Mouse (Mus musculus): ENCODE measurements around the gene Dock4. TPM values are rescaled to one million over a fixed set of nuclear protein-coding genes. Genes with fewer than 3 reads are reported as not detected.
"Not testable (repeated sequence)": the region's sequence is repeated elsewhere in the genome, so short reads cannot be mapped to it uniquely, and the experiment has no call there.

The Dock4 gene
- polyA plus RNA-seq, 1 experiment: 12.7 TPM

- H3K27me3 ChIP-seq (ENCODE audit: control insufficient read depth, insufficient read depth, low read length, poor library complexity, severe bottlenecking): no peaks in the 10 kb centered on the region
- no peak overlapping the region for H3K27ac ChIP-seq (ENCODE audit: insufficient read depth, low read length)
- no peak overlapping the region for H3K9ac ChIP-seq (ENCODE audit: low read depth, poor library complexity, severe bottlenecking)
- no peak for TF ChIP-seq POLR2A (IDR thresholded peaks at IDR 0.05; ENCODE audit: insufficient read depth, low read length)
- TF ChIP-seq CTCF (IDR thresholded peaks at IDR 0.05; ENCODE audit: low read depth, low read length): no peak
- TF ChIP-seq EP300 (IDR thresholded peaks at IDR 0.05; ENCODE audit: insufficient read depth, low read depth, low read length): no peak
- no peak overlapping the region for H3K4me3 ChIP-seq (ENCODE audit: low read depth, low read length)
- no peaks in the 10 kb centered on the region for H3K36me3 ChIP-seq (ENCODE audit: control insufficient read depth, insufficient read depth, low read length, poor library complexity, severe bottlenecking)
- H3K9me3 ChIP-seq (replicated peaks; ENCODE audit: control insufficient read depth, insufficient read depth, low read length, poor library complexity, severe bottlenecking): no peaks in the 10 kb centered on the region
- H3K4me1 ChIP-seq (ENCODE audit: control insufficient read depth, insufficient read depth, low read length): no peaks in the 10 kb centered on the region
Measured at GRCm38 (mm10) chr12:40842991-40843390, 397.2 kb downstream of the Dock4 start.

GRCm38 (mm10) chr12:40843474-40844080, 397.8 kb downstream of the Dock4 start:
- Histone ChIP-seq H3K27ac (ENCODE audit: insufficient read depth, low read length) (no peak overlapping the region), H3K9ac (ENCODE audit: low read depth, poor library complexity, severe bottlenecking) (no peak overlapping the region), H3K4me3 (ENCODE audit: low read depth, low read length) (no peak overlapping the region), H3K36me3 (ENCODE audit: control insufficient read depth, insufficient read depth, low read length, poor library complexity, severe bottlenecking) (no peaks in the 10 kb centered on the region), H3K27me3 (ENCODE audit: control insufficient read depth, insufficient read depth, low read length, poor library complexity, severe bottlenecking) (no peaks in the 10 kb centered on the region), H3K4me1 (ENCODE audit: control insufficient read depth, insufficient read depth, low read length) (no peaks in the 10 kb centered on the region), H3K9me3 (replicated peaks; ENCODE audit: control insufficient read depth, insufficient read depth, low read length, poor library complexity, severe bottlenecking) (no peaks in the 10 kb centered on the region)
- TF ChIP-seq CTCF (IDR thresholded peaks at IDR 0.05; ENCODE audit: low read depth, low read length) (no peak), POLR2A (IDR thresholded peaks at IDR 0.05; ENCODE audit: insufficient read depth, low read length) (no peak), EP300 (IDR thresholded peaks at IDR 0.05; ENCODE audit: insufficient read depth, low read depth, low read length) (no peak)

- TF ChIP-seq POLR2A (IDR thresholded peaks at IDR 0.05; ENCODE audit: insufficient read depth, low read length): no peak
- no peak for TF ChIP-seq EP300 (IDR thresholded peaks at IDR 0.05; ENCODE audit: insufficient read depth, low read depth, low read length)
- no peak for TF ChIP-seq CTCF (IDR thresholded peaks at IDR 0.05; ENCODE audit: low read depth, low read length)
- Histone ChIP-seq H3K27me3 (ENCODE audit: control insufficient read depth, insufficient read depth, low read length, poor library complexity, severe bottlenecking) (no peaks in the 10 kb centered on the region), H3K4me3 (ENCODE audit: low read depth, low read length) (peak overlapping the region; percentile 5; the same call in 1 of the 2 replicates), H3K27ac (ENCODE audit: insufficient read depth, low read length) (no peak overlapping the region), H3K9me3 (replicated peaks; ENCODE audit: control insufficient read depth, insufficient read depth, low read length, poor library complexity, severe bottlenecking) (no peaks in the 10 kb centered on the region), H3K36me3 (ENCODE audit: control insufficient read depth, insufficient read depth, low read length, poor library complexity, severe bottlenecking) (no peaks in the 10 kb centered on the region), H3K9ac (ENCODE audit: low read depth, poor library complexity, severe bottlenecking) (no peak overlapping the region), H3K4me1 (ENCODE audit: control insufficient read depth, insufficient read depth, low read length) (no peaks in the 10 kb centered on the region)
Measured at GRCm38 (mm10) chr12:40844324-40844723, 398.6 kb downstream of the Dock4 start.

- Histone ChIP-seq H3K9me3 (replicated peaks; ENCODE audit: control insufficient read depth, insufficient read depth, low read length, poor library complexity, severe bottlenecking) (peaks cover 5% of the 10 kb centered on the region; the same call in 1 of the 2 replicates), H3K27me3 (ENCODE audit: control insufficient read depth, insufficient read depth, low read length, poor library complexity, severe bottlenecking) (no peaks in the 10 kb centered on the region), H3K4me3 (ENCODE audit: low read depth, low read length) (no peak overlapping the region), H3K4me1 (ENCODE audit: control insufficient read depth, insufficient read depth, low read length) (peaks cover 5% of the 10 kb centered on the region), H3K9ac (ENCODE audit: low read depth, poor library complexity, severe bottlenecking) (no peak overlapping the region), H3K27ac (ENCODE audit: insufficient read depth, low read length) (no peak overlapping the region), H3K36me3 (ENCODE audit: control insufficient read depth, insufficient read depth, low read length, poor library complexity, severe bottlenecking) (no peaks in the 10 kb centered on the region)
- no peak for TF ChIP-seq POLR2A (IDR thresholded peaks at IDR 0.05; ENCODE audit: insufficient read depth, low read length)
- no peak for TF ChIP-seq CTCF (IDR thresholded peaks at IDR 0.05; ENCODE audit: low read depth, low read length)
- TF ChIP-seq EP300 (IDR thresholded peaks at IDR 0.05; ENCODE audit: insufficient read depth, low read depth, low read length): no peak
Measured at GRCm38 (mm10) chr12:40854705-40855367, 409.1 kb downstream of the Dock4 start.

GRCm38 (mm10) chr12:40857466-40857865, 411.7 kb downstream of the Dock4 start:
- Histone ChIP-seq H3K36me3 (ENCODE audit: control insufficient read depth, insufficient read depth, low read length, poor library complexity, severe bottlenecking) (no peaks in the 10 kb centered on the region), H3K9me3 (replicated peaks; ENCODE audit: control insufficient read depth, insufficient read depth, low read length, poor library complexity, severe bottlenecking) (peaks cover 5% of the 10 kb centered on the region; the same call in 1 of the 2 replicates), H3K9ac (ENCODE audit: low read depth, poor library complexity, severe bottlenecking) (no peak overlapping the region), H3K4me1 (ENCODE audit: control insufficient read depth, insufficient read depth, low read length) (peaks cover 5% of the 10 kb centered on the region), H3K27me3 (ENCODE audit: control insufficient read depth, insufficient read depth, low read length, poor library complexity, severe bottlenecking) (no peaks in the 10 kb centered on the region), H3K27ac (ENCODE audit: insufficient read depth, low read length) (no peak overlapping the region), H3K4me3 (ENCODE audit: low read depth, low read length) (no peak overlapping the region)
- TF ChIP-seq CTCF (IDR thresholded peaks at IDR 0.05; ENCODE audit: low read depth, low read length) (no peak), EP300 (IDR thresholded peaks at IDR 0.05; ENCODE audit: insufficient read depth, low read depth, low read length) (no peak), POLR2A (IDR thresholded peaks at IDR 0.05; ENCODE audit: insufficient read depth, low read length) (no peak)

- H3K27me3 ChIP-seq (ENCODE audit: control insufficient read depth, insufficient read depth, low read length, poor library complexity, severe bottlenecking); H3K4me1 ChIP-seq (ENCODE audit: control insufficient read depth, insufficient read depth, low read length); H3K4me3 ChIP-seq (ENCODE audit: low read depth, low read length); H3K9me3 ChIP-seq (replicated peaks; ENCODE audit: control insufficient read depth, insufficient read depth, low read length, poor library complexity, severe bottlenecking); H3K36me3 ChIP-seq (ENCODE audit: control insufficient read depth, insufficient read depth, low read length, poor library complexity, severe bottlenecking); H3K27ac ChIP-seq (ENCODE audit: insufficient read depth, low read length); H3K9ac ChIP-seq (ENCODE audit: low read depth, poor library complexity, severe bottlenecking): not testable (repeated sequence)
Measured at GRCm38 (mm10) chr12:40858763-40859162, 413.0 kb downstream of the Dock4 start.
